Mouse (Mus musculus): ENCODE results near the gene Tmem255b. TPM values are rescaled to one million over a fixed set of nuclear protein-coding genes. Genes with fewer than 3 reads are reported as not detected.

Gene Tmem255b
- total RNA-seq, 4 experiments from 2014 or later, result 1.3 to 2.5 (median 2.2) TPM

DNA sequence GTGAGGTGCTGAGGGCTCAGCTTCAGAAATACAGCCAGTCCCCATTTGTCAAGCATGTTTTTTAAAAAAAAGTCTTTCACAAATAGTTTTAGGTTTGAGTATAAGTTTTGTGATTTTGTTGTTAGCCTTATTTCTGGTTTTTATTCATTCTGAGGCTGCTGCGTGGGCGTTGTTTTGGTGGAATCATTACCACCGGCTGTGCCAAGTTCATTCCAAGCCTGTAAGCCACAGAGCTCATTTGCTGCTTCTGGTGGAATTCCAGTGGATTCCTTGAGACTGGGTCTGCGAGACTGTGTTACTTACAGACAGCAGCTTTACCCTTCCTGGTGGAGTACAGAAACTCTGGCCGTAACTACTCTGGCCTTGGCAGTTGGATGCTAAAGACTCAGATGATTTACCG lies 11.5 kb downstream of the Tmem255b start:
- DNase-seq (ENCODE audit: low spot score in 2 of 2), result no peak

DNA sequence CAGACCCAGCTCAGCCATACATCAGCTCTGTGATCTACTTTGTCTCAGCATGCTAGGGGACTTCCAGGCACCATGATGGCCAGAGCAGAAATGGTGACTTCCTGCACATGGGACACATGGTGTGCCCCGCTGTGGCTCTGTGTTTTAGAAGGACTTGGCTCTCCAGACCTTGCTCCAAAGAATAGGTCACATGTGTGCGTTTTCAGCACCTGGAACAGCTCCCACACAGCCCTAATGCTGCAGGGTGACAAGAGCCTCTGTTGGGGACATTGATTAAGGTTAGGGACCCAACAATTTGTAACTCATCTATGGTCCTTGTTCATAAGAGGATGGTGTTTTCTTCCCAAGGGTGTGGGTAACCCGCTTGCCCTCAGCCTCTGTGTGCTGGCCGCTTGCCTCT lies 13.2 kb downstream of the Tmem255b start:
- no peak for DNase-seq (ENCODE audit: low spot score in 2 of 2)

DNA sequence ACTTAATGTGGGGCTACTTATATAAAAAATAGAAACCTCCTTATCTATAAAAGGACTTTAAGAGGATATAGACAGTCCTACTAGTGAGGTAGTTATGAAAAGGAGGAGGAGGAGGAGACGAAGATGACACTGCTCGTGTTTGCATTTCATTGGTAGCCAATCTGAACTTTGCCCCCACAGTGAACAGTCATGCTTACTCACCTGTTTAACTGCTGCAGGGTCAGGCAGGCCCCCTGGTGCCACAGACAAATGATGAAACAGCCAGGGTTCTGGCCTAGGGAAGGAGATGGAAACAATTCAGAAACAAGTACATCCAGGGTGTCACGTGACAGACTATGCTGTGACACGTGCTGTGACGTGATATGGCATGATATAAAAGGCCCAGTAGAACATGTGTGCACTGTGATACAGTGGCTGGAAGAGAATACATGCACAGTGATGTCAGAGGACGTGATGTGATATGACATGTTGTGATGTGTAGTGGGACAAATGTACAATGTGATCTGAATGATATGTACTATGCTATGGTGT lies 16.8 kb downstream of the Tmem255b start:
- DNase-seq (ENCODE audit: low spot score in 2 of 2), result no peak

DNA sequence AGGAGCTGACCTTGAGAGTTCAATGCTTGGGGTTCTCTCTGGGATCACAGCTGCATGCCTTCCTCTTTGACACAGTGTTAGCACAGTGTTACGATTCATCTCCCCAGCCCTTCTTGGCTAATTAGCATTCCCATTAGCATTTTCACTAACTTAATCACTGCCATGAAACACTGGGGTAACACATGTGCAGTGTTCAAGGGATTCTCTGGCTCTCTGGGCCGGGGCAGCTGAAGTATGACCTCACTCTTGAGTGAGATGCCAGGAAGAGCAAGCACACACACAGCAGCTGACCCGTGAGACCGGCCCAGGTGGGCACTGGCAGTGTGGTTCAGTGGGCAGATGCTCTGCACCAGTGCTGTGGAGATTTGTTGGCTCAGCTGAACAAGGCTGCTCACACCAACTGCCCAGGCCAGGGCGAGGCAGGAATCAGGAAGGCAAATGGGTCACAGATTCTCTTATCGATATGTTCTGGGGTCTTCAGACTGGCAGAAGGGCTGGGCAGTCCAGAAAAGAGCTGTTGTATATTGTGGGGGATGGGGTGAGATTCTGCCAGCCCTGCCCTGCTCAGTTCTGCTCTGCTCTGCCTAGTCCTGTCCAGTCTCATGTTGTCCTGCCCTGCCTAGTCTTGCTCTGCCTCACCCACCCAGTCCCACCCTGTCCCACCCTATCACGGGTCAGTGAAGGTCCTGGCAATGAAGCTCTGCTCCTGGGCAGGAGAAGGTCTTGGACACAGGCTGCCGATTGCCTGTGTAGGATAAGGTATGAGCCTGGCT lies 19.5 kb downstream of the Tmem255b start:
- DNase-seq (ENCODE audit: low spot score in 2 of 2), result no peak

DNA sequence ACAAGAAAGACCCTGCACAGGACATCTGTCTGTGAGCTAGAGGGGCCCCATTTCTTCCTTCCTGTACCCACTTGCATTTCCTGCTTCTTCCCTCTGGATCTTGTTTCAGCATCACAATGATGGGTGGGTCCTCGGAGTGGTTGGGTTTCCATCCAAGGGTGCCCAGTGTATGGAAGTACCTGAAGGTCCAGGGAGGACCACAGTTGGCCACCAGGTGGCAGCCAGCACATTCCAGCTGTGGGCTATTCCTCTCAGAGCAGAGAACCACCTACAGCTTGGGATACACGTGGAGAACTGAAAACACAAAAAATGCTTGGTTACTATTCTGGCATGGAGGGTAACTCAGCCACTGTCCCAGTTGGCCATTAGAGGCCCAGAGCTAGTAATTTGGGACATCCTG lies 20.3 kb downstream of the Tmem255b start:
- DNase-seq (ENCODE audit: low spot score in 2 of 2), result peak; percentile 52 to 53

DNA sequence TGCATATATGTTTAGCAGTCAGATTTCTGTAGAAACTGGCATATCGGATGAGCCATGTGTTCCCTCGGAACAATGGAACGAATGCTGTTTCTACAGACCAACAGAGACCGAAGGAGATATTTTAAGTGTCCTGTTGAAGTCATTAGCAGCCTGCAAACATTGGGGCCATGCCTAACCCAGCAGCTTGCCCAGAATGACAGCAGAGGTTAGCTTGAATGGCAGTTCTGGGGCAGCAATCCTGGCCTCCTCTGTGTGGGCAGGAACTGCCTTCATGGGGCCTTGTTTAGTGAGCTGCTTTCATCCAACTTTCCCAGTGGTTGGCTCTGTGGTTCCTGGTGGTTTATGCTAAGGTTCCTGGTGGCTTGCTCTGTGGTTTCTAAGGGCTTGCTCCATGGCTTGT lies 24.4 kb downstream of the Tmem255b start:
- DNase-seq (ENCODE audit: low spot score in 2 of 2), result no peak

DNA sequence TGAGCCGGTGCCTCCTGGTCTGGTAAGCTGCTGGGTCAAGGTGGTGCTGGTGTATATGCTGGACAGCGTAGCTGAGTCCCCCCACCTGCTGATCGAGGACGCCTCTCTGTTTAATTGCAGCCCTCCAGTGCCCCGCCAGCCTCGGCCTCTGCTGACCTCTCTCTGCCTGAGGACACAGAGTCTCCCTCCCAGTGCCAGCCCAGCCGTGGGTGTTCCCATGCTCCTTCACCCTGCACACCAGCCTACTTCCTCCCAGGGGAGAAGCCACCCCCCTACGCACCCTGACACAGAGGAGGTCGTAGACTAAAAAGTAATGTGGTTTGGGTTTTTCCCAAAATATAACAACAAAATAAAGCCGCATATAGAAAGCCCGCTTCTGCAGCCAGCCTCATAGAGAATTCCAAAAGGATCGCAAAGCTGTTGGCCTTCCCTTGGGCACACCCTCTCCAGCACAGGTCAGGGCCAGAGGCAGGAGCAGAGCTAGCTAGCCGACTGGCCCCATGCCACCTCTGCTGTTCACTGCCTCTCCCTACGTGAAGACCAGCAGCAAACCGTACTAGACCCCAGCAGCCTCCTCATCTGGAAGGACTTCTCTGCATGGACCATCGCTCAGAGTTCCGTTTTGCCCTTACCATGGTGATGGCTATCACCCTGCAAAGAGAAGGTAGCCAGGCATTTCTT lies 26.2 kb downstream of the Tmem255b start:
- no peak for DNase-seq (ENCODE audit: low spot score in 2 of 2)

DNA sequence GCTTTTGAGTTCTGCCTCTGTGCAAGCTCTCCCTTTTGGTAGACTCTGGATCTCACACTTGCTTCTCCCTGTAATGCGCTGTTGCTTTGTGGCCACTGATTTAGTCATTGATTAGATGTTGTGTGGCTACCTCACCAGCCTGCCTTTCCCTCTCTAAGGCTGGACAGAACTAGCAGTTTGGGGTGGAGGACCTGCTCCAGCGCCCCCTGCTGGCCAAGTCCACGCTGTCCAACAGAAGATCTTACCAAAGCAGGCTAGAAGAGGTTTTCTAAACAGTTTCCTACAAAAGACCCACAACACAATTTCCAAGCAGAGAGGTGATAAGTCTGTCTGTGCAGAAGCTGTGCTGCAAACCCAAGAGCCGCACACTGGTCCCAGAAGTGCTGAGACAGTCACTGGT lies 26.9 kb downstream of the Tmem255b start:
- DNase-seq (ENCODE audit: low spot score in 2 of 2), result peak; percentile 60 to 73

DNA sequence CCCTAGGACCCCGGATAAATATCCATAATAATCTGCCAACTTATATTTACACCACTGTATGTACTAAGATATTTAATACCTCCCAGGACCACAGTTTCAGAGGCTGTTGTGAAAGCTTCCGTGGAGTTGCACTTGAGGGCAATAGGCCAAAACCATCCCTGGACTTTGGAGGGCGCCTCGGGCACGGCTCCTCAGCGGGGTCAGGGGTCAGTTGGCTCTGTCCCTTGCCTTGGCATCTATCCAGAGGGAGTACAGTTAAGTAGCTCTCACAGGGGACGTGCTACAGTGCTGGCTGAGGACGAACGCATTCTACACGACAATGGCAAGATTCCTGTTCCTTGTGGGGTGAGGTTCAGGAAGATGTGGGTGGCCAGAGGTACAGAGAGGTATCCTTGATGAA lies 27.4 kb downstream of the Tmem255b start:
- peak; percentile 38 to 42 for DNase-seq (ENCODE audit: low spot score in 2 of 2)

DNA sequence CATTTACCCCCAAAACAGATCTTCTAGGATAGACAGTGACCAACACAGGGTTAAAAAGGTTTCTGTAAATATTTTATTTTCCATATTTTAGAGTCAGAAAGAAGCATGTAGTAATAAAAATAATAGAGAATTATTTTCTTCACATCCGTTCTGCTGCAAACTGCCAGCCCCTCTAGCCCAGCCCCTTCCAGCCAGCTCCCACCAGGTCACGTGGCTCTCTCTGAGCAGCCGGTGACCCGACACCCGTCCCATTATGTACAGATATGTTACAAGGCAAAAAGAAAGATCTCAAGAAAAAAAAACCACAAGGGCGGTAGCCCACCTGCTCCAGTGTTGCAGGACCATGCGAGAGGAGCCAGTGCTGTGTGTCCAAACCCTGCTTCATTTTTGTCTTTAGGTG lies 30.3 kb downstream of the Tmem255b start:
- no peak for DNase-seq (ENCODE audit: low spot score in 2 of 2)

DNA sequence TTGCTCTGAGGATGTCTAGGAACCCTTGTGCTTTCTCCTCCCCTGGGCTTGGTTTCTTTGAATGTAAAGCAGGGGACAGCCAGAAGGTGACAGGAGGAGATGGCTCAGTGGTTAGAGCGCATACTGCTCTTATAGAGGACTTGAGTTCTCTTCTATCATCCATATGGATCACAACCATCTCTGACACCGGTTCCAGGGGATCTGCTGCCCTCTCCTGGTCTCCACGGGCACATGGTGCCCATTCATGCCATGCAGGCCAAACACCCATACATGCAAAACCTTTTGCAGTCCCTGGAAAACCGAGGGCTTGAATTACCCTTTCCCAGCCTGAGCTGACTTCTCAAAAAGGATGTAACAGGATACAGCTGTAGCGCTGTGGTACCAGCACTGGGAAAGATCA lies 32.0 kb downstream of the Tmem255b start:
- DNase-seq (ENCODE audit: low spot score in 2 of 2), result no peak

DNA sequence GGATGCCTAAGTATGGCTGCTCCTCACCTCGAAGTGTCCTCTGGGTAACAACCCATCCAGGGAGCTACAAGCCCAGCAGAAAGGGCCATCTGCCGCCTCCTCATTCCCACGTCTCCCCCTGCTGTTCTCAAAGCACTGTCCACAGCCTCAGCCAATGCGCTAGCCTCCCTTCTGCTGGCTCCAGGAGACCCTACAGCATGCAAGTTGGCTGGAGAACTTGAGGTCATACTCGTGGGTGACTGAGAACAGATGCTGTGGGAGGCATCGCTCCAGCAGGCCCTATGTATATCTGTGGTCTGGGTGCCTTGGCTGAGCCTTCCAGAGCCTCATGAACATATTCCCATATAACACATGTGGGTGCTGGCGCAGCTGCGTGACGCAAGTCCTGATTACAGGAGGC lies 33.7 kb downstream of the Tmem255b start:
- no peak for DNase-seq (ENCODE audit: low spot score in 2 of 2)

DNA sequence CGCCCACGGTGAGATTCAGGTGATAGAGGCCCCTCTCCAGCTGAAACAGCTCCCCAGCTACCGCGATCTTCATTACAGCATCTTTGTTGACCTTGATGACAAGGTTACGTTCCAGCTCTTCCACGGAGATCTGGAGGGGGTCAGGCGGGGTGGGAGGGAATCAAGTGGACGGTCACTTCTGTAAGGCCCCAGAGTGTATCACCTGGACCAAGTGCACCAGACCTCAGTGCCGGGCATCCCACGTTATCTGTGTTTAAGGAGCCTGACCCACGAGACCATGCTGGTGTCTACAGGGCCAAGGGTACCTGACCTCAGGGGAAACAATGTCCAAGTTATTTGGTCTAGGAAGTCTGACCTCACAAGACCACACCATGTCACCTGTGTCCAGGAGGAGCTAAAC lies 36.5 kb downstream of the Tmem255b start:
- DNase-seq (ENCODE audit: low spot score in 2 of 2), result no peak

DNA sequence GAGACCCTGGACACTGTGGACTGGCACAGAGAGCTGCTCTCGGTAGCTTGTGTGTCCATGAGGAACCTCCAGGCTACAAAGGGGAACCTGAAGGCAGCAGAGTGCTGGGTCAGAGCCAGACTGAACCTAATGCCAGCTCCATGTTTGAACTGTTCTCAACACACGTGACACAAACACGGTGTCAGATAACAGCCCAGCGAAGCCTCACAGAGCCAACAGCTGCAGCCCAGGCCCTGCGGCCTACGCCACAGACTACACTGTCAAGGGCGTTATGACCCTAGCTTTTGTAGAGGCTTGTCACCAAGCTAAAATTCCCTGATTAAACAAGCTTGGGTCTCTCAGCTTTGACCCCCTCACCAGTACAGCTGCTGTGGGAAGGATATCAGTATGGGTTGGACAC lies 37.3 kb downstream of the Tmem255b start:
- peak; percentile 29 to 62 for DNase-seq (ENCODE audit: low spot score in 2 of 2)

DNA sequence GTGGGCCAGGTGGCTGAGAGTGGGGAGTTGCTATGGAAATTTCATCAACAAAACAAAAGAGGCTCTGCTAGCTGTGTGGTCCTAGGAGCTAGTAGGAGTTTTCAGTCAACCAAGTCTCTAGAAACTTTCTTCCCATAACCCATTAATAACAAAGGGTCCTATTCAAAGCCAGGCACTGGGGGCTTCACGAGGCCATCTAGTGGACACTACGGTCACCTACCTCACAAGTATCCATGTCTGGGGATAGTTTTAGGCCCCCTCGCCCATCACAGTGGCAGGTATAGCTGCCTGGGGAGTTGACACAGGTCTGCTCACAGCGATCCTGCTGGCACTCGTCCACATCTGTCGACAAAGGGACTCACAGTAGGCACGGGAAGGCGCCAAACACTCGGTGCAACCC lies 40.9 kb downstream of the Tmem255b start:
- DNase-seq (ENCODE audit: low spot score in 2 of 2), result no peak

DNA sequence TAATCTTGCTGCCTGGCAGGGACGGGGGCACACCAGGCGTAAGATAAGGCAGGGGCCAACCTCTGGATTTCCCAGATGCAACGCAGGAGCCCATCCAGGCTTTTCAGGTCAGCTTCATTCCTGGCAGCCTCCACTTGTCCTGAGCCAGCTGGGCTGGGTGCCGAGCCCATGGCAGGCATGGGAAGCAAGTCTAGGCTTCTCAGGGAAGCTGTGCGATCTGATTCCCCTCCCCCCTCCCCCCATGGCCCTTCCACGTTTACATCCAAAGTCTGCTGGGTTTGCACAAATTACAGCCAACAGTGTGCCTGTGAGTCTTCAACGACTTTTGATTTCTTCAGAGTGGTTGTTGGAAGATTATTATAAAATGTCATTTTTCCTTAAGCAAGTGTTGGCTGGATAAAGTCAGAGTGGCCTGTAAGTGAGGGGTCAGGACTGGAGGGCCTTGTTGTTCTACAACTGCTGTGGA lies 46.1 kb downstream of the Tmem255b start:
- peak; percentile 65 to 78 for DNase-seq (ENCODE audit: low spot score in 2 of 2)

DNA sequence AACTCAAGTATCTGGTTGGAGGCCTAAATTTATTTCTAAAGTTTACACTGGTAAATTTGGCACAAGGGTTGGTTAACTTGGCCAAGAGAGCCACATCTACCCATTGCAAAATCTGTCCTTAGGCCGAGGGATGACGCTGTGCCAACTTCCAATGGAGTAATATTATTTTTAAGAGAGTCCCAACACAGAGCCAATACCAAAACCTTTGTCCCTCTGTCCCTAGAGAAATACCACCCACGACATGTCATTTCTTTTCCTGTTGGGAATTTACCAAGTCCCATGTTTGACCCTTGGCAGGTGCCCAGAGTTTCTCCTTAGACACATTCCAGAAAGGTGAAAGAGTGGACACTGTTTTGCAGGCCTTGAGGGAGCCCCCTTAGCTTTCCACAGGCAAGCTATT lies 46.6 kb downstream of the Tmem255b start:
- no peak for DNase-seq (ENCODE audit: low spot score in 2 of 2)

DNA sequence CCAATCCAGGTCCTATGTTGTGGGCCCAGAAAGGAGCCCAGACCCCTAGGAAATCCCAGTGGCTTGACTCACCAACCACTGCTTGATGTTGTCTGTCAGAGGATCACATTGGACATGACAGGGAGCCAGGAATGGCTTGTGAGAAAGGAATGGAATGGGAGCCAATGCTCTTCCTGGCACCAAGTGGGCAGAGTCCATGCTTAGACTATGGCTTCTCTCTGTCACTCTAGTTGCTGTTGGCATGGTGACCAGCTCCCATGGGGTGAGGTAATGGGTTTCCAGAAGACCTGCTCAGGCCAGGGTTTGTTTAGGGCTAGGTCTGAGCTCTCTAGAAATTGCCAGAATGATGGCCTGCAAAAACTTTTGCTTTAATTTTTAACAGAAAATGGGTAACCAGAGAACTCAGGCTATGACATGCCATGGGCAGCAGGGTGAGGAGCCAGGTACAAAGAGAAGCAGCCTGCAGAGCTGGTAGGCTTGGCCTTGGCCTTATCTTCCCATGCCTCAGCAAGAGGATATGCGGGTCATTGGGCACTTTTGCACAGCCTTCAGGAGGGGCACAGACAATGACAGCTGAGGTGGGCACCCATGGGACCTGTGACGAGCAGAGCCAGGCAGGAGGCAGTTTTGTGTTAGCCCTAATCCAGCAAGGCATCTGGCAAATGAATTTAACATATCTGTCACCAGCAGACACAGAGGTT lies 47.3 kb downstream of the Tmem255b start:
- DNase-seq (ENCODE audit: low spot score in 2 of 2), result peak in 1 of 2 experiments; percentile 30

DNA sequence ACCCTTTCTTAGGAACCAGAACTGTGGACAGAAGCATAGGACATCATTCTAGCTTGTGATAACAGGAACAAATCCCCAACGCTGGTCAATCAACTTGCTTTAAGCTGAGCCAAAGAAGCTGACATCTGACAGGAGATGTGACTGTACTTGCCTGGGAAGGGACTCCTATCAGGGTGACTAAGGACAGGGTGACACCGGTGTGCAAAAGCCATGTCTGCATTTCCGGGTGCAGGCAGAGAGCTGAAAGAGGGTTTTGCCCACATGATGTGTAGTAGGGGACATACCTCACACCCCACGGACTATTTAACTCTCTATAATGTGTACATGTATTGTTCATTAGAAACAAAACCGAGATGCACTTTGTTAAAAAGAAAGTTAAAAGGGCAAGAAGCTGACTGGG lies 48.2 kb downstream of the Tmem255b start:
- no peak for DNase-seq (ENCODE audit: low spot score in 2 of 2)

DNA sequence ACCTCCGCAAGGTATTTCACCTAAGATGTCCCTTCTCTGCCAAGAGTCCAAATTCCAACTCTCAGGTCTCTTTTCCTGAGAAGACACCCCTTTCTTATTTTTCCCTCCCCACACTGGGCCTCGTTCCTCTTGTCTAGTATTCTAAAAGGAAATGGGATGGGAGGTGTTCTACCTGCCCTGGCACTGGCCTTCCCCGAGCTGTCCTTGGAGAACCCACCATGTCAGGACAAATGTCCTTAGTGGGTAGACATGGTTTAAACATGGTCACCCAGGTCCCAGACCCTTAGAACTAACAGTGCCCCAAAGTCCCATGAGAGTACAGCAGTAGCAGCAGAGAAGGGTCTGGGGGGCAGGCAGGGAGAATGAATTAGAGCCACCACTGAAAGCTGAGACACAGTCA lies 54.4 kb downstream of the Tmem255b start:
- no peak for DNase-seq (ENCODE audit: low spot score in 2 of 2)

DNA sequence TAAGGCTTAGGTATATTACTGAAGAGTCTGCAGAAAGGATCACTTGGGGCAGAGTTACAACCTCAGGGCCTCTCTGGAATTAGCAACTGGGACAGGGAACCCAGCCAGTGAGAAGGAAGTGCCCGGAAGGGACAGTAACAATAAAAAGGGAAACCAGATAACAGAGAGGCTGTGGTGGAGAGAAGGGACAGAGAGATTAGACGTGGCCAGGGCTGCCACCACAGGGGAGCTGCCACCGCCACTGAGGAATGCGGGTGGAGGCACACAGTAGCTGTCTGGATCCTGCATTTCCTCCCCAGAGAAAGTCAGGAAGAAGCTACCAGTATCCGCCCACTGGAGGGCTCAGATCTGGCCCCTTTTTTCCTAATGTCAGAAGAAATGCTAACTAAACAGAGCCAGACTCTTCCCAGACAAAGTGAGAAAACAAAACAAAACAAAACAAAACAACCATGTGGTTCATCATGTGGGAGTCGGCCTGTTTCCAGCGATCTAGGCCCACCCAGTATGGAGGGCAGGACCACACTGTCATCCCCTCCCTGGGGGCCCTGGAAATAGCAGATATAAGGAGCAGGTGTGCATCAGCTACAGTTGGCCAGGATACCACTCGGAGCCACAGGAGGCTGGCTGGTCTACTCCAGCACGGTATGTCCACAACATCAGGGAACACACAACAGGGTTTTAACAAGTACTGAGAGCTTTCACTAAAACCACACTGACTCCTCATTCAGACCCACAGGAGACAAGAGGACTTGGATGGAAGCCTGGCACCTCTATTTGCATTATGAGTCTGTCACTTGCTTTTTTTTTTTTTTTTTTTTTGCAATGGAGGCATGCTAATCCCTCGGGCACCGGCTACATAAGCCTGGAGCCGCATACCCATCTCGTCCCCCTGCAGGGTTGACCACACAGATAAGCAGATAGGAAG lies 55.3 kb downstream of the Tmem255b start:
- DNase-seq (ENCODE audit: low spot score in 2 of 2), result no peak

Data from gastrocnemius, adult 8-10 months (tissue).